Mouse (Mus musculus) testis, postnatal 14 days (tissue): ENCODE measurements around the gene Col18a1.

ENCODE experiments used
- DNase-seq: peaks from one replicate; pipeline ENCODE4 v3.0.0; 2021; ENCODE audit warnings: low spot score

Gene Col18a1

GRCm38 (mm10) chr10:77182804-77183331 lies 16.5 kb upstream of the Col18a1 start:
- no peak for DNase-seq

DNA sequence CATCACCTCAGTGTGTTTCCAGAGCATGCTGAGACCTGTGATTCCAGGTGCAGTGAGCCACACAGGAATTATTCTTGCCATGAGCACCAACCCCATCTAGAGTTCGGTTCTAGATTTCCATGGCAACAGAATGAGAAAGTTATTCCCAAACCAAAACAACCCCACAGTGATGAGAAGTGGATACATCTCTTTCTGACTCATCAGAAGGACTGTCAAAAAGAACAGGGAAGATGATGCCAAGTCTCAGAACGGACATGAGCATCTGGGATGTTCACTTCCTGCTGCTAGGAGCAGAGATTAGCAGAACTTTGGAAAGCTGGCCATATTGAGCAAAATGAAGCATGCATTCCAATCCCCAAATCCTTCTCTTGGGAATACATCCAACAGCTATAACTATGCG lies 13.8 kb upstream of the Col18a1 start:
- no peak for DNase-seq

DNA sequence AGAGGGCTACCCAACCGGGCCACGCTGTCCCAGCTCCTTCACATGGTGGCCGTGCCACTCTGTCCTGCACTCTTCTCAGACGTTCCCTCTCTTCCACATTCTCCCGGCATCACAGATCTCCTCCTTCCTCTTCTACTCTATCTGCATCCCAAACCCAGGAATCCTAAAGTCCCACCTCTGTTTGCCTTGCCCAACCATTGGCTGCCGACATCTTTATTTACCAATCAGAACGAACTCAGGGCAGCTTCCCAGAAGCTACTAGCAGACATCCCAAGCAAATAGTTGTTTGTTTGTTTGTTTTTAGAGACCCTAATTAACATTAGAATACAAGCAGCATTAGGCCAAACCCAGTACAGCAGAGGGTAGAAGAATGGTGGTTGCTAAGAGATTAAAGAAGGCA lies 12.3 kb upstream of the Col18a1 start:
- DNase-seq, result no peak

DNA sequence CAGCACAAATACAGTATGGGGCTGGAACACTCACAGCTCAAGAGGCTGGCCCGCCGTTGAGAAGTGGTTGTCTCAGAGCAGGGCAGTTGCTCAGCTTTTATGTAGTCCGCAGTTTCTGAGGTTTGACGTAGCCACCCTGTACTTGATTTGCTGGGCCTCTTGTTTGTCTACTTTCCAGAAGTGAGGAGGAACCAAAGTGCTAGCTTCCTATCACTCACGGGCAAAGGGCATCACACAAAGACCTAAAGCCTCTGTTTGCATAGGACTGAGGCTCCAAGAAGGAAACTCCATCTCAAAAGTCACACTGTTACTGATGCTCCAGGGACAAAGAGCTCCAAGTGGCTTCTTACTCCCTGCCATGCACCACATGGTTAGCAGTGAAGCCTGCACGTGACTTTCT lies 4.1 kb upstream of the Col18a1 start:
- no peak for DNase-seq

GRCm38 (mm10) chr10:77165318-77165945 lies 916 bp downstream of the Col18a1 start:
- no peak for DNase-seq

DNA sequence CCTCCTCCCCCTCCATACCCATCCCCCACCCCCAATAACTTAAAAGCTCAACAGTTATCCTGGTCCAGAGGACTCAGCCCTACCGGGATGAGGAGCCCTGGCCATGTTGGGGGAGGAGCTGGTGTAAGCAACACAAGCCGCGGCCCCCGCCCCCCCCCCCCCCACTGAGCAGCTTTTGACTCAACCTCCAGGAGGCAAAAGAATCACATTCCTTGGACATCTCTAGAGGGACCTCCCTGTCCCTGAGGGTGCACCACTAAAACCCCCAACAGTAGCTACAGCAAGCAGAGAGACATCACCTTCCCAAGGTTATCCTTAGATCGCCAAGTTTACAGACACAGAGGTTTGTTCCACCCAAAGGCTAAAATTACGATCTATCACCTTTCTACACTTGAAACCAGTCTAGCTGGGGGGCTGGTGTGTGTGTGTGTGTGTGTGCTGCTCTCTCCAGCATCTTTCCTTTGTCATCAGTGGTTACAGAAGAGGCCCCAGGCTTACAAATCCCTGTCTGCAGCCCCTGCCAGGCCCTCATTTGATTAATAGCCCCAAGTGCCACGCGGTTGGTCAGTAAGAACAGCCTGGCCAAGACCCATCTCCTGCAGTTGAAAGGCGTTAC lies 1.8 kb downstream of the Col18a1 start:
- DNase-seq, result no peak

GRCm38 (mm10) chr10:77164041-77164436 lies 2.3 kb downstream of the Col18a1 start:
- no peak for DNase-seq

DNA sequence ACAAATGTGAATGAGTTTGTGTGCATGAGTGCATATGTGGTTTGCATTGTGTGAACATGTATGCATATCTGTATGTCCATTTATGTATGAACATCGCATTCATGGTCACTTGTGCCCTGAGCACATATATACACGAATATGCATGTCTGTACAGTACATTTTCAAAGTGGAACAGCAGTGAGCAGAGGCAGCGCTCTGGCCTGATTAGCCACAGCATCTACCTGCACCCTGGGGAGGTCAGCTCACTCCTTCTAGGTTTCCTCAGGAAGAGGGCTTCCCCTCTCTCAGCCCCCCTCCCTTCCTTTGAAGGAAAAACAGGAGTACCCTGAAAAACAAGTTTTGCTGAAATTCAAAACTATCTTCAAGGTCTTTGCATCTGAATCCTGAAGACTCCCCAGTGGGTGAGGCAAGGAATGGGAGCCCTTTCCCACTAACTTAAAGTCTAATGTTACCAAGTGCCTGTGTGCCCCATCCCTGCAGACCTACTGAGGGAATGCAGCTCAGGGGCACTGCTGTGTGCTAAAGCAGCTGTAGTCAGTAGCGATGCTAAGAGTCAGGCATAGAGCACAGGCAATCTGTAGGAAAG lies 2.9 kb downstream of the Col18a1 start:
- DNase-seq, result no peak

GRCm38 (mm10) chr10:77159573-77159972 lies 6.8 kb downstream of the Col18a1 start:
- DNase-seq, result peak; percentile 86

DNA sequence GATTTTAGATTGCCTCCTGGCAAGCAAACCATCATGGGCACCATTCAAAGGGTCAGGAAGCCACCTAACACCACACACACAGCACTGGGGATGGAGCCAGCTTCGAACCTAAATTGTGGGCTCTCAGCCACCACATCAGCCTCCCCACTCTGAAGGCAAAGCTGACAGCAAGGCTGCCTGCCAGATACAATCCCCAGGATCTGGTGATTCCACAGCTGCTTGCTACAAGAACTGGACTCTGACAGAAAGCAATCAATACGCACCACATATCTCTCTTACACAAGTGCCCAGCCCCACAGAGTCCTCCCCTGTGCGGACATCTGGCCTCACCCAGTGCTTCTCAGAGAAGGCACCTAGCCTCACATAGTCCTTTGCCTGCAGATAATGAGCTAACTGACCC lies 7.4 kb downstream of the Col18a1 start:
- DNase-seq, result no peak

GRCm38 (mm10) chr10:77157245-77158019 lies 8.9 kb downstream of the Col18a1 start:
- DNase-seq, result no peak

GRCm38 (mm10) chr10:77152178-77152621 lies 14.1 kb downstream of the Col18a1 start:
- DNase-seq, result no peak

GRCm38 (mm10) chr10:77151551-77152002 lies 14.8 kb downstream of the Col18a1 start:
- peak; percentile 69 for DNase-seq

GRCm38 (mm10) chr10:77150947-77151521 lies 15.3 kb downstream of the Col18a1 start:
- DNase-seq, result no peak

- DNase-seq, result no peak
These were observed 16.3 kb downstream of the Col18a1 start for GRCm38 (mm10) chr10:77150016-77150415.

GRCm38 (mm10) chr10:77147545-77147944 lies 18.8 kb downstream of the Col18a1 start:
- DNase-seq, result no peak

- DNase-seq, result peak; percentile 62
These were observed 19.4 kb downstream of the Col18a1 start for GRCm38 (mm10) chr10:77146901-77147463.

- no peak for DNase-seq
These were observed 20.4 kb downstream of the Col18a1 start for GRCm38 (mm10) chr10:77145946-77146345.

- DNase-seq, result no peak
These were observed 22.0 kb downstream of the Col18a1 start for GRCm38 (mm10) chr10:77144372-77144771.

DNA sequence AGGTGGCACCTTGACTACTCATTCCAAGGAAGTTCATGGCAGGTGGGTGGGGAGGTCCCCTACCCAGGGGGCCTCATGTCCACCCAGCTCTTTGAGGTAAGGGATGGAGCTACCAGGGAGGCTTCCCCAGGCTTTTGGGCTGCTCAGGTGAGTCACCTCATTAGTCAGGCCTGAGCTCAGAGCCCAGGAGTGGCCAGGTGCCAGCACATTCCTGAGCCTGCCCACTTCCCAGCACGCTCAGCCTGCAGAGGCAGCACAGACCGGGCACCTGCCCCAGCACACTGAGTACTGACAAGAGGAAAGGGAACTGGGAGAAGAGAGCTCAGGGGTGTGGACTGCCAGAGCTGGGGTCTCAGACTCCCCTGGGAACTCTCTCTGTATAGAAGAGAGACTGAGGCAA lies 24.0 kb downstream of the Col18a1 start:
- peak; percentile 41 for DNase-seq

DNA sequence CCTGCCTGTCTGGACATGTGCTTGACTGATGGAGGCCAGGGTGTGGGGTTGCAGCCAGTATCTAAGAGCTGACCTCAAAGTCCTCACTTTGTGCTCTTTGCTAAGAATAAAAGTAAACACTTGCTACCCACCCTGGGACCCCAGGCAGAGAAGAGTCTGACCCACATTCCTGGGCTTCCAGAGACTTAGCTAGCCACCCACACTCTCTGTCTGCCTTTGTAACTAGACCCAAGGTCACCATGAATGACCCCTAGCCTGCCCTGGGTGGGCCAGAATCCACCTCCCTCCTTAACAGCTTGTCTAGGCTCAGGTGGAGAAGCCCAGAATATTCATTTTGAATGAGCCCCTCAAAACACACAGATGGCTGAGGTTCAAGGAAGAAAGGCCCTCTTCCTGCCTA lies 28.0 kb downstream of the Col18a1 start:
- DNase-seq, result no peak

- DNase-seq, result no peak
These were observed 30.1 kb downstream of the Col18a1 start for GRCm38 (mm10) chr10:77136205-77136604.
